Mouse (Mus musculus): ENCODE measurements around the gene Swap70.

Gene Swap70

DNA sequence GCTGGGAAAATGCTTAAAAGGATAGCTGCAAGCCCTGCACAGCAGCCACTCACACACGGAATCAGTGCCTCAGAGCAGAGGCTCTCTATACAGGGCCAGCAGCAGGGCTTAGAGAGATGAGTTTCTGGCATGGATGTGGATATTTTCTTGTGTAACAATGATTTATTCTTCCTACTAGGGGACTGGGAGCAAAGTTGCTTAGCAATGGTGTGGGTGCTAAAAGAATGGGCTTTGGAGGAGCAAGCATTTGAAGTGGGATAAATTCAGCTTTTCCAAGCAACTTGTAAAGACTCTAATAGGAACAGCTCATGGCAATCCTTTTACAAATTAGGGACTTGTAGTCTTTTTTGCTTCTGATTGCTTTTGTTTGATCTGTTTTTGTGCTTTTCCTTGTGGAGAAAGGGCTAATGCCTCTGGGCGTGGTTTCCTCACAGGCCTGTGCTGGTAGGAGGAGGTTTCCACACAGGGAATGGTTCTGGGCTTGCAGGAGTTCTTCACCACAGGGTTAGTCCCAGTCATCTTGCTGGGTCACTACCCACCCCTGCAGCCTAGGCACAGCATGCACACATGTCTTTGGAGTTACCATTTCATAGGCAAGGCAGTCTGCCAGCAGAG lies 16.4 kb downstream of the Swap70 start:
- no peak for DNase-seq (ENCODE audit: low spot score)

DNA sequence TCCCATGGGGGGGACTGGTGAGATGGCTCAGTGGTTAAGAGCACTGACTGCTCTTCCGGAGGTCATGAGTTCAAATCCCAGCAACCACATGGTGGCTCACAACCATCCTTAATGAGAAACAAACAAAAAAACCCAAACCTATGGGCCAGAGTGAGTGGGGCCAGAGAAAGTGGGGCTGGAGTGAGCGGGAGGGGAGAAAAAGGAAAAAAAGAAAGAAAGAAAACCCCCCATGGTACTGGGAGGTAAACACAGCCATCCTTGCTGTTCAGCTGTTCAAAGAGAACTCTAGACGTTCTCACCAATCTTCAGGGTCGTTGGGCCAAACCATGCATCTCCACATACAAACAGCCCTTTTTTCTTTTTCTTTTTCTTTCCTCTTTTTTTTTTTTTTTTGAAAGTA lies 18.1 kb downstream of the Swap70 start:
- DNase-seq (ENCODE audit: low spot score) = no peak

- DNase-seq (ENCODE audit: low spot score) = no peak
Measured at GRCm38 (mm10) chr7:110241472-110242289, 20.2 kb downstream of the Swap70 start.

DNA sequence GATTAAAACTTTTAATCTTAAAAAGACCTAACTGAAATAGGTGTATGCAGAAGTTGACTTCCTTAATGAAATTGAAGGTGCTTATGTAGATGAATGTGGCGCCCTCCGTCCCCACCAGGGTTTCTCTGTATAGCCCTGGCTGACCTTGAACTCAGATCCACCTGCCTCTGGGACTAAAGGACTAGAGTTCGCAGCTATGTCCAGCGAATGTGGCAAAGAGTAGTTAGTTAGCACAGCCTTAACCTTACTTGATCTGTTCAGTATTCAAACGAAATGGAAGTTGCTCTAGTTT lies 20.7 kb downstream of the Swap70 start:
- no peak for DNase-seq (ENCODE audit: low spot score)

DNA sequence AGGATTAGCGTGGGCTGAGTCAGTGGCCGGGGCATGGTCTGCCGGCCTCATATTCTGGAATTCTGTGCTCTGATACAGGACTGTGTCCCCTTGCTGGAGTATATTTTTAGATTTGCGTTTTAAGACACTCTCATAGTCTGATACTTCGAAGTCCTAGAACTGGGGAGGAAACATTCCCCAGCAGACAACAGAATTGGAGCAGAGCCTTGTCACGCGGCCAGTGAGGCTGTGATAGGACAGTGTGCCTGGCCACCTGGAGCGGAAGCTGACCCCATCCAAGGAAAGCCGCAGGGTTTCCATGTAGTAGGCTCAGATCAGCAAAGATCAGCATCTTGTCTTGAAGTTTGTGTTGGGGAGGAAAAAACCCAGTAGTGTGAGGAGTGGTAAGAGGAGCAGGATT lies 23.6 kb downstream of the Swap70 start:
- DNase-seq (ENCODE audit: low spot score) = no peak

- no peak for DNase-seq (ENCODE audit: low spot score)
Measured at GRCm38 (mm10) chr7:110246526-110246925, 25.0 kb downstream of the Swap70 start.

DNA sequence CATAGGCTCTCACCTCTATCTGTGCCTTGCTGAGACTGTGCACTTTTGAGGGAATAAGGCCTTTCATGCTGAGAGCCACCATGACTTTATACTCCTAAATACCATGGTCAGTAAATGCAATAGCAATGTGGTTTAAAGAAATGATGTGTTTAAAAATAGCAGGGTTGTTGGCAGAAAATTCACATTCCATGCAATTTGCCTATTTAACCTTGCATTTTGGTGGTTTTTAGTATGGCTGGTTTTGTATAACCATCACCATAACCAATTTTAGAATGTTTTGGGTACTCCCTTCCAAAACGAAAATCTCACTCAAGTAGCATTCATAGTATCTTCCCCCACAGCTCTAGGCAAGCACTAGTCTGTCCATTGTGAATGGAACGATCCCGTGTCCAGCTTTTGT lies 26.3 kb downstream of the Swap70 start:
- no peak for DNase-seq (ENCODE audit: low spot score)

DNA sequence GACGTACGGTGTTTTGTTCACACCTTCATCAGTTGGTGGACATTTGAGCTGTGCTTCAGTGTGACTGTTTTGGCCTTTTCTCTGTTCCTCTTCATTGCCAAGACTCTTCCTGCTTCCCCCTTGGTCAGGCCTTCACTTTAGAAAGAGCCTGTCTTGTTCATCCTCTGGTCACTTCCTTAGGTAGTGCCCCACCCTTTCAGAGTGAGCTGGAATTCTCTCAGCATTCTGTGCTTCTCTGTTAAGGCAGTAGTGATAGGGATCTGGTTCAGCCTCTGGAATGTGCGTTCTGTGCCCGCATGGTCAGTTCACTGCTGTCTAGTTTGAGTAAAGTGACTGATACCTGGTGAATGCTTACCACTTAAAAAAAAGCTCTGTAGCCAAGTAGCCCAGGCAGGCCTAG lies 27.2 kb downstream of the Swap70 start:
- DNase-seq (ENCODE audit: low spot score) = no peak

- DNase-seq (ENCODE audit: low spot score) = no peak
Measured at GRCm38 (mm10) chr7:110253861-110254260, 32.4 kb downstream of the Swap70 start.

GRCm38 (mm10) chr7:110254395-110254794 lies 32.9 kb downstream of the Swap70 start:
- no peak for DNase-seq (ENCODE audit: low spot score)

GRCm38 (mm10) chr7:110257059-110257458 lies 35.5 kb downstream of the Swap70 start:
- DNase-seq (ENCODE audit: low spot score) = no peak

DNA sequence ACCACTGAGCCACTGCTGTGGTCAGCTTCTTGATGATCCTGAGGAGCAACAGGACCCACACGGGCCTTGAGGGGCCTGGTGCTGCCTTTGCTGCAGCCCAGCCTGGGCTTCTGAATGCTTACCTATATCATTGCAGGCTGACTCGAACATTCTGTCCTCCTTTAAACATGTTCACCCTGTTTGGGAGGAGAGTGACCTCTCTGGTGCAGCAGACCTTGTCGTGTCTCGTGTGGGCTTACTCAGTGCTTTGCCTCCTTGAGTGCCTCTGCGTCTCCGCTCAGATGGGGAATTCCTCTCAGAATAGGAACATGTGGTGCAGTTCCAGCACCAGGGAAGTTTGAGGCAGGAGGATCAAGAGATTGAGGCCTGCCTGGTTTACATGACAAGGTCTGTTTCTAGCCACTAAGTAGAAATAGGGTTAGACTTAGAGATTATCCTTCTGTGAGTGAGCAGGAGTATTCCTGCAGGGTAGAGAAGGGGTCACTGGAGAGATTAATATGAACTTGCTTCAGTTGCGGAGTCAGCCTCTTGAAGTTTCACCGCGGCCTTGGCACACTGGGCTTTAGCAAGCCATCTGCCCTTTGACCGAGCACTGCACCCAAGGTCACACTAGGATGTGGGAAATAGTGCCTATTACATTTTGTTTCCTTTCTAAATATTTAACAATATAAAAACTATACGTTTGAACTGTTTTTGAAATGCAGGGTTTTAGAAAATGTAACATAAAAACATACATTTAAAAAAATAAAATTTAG lies 36.9 kb downstream of the Swap70 start:
- no peak for DNase-seq (ENCODE audit: low spot score)

- DNase-seq (ENCODE audit: low spot score) = no peak
Measured at GRCm38 (mm10) chr7:110259966-110260711, 38.6 kb downstream of the Swap70 start.

GRCm38 (mm10) chr7:110261807-110262206 lies 40.3 kb downstream of the Swap70 start:
- DNase-seq (ENCODE audit: low spot score) = no peak

GRCm38 (mm10) chr7:110262661-110263060 lies 41.1 kb downstream of the Swap70 start:
- no peak for DNase-seq (ENCODE audit: low spot score)

DNA sequence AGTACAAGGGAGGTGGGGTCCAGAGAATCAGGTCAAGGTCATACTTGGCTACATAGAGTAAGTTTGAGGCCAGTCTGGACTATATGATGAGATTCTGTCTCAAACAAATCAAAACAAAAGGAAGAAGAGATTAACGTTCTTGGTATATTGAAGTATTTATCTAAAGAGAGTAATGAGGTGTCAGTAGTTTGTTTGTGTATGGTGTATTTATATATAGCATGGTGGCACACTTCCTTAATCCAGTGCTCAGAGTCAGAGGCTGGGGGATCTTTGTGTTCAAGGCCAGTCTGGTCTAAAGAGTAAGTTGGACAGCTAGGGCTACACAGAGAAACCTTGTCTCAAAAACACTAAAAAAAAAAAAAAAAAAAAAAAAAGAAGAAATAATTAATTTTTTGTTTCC lies 42.0 kb downstream of the Swap70 start:
- DNase-seq (ENCODE audit: low spot score) = no peak

- DNase-seq (ENCODE audit: low spot score) = peak; percentile 75
Measured at GRCm38 (mm10) chr7:110265796-110266195, 44.3 kb downstream of the Swap70 start.

DNA sequence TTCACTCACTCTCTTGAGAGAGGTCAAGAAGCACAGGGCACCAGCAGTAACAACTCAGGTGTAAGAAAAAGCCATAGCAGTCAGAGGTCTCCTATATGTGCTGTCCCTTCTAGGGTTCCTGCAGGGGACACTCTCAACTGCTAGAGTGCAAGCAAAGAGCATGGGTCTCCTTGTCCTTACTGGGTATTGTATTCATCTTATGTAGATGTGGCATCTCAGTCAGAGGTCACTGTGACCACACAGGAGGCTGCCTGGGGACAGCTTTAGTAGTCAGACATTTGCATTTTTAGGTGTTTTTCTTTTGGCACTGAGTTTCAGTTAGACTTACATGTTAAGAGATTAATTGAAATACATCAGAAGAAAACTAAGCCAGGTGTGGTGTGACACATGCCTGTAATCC lies 45.5 kb downstream of the Swap70 start:
- DNase-seq (ENCODE audit: low spot score) = no peak

DNA sequence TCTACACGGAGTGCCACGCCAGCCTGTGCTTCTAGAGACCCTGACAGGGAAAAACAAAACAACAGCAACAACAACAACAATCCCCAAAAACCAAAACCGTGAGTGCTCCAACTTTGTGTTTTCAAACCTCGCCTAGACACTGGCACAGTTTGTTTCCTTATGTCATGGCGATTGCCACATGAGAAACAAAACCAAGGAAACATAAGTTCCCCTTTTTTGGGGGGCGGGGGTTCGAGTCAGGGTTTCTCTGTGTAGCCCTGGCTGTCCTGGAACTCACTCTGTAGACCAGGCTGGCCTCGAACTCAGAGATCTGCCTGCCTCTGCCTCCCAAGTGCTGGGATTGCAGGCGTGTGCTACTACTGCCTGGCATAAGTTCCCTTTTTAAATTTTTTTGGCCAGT lies 46.5 kb downstream of the Swap70 start:
- no peak for DNase-seq (ENCODE audit: low spot score)

DNA sequence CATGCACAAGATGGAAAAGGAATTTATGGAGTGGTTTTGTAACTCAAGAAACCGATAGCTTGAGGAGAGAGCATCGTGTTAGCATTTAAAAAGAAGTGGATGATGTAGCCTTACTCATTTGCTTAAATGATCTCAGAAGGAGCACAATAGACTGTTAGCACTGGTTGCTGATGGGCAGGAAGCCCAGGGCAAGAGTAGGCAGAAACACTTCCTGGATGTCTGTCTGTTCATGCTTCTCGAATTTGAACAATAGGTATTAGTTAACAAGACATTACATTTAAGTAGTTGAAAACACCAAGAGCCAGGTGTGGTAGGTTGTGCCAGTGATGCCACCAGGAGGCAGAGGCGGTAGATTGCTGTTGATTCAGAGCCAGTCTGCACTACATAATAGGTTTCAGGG lies 47.0 kb downstream of the Swap70 start:
- no peak for DNase-seq (ENCODE audit: low spot score)

- no peak for DNase-seq (ENCODE audit: low spot score)
Measured at GRCm38 (mm10) chr7:110269777-110270176, 48.3 kb downstream of the Swap70 start.

- no peak for DNase-seq (ENCODE audit: low spot score)
Measured at GRCm38 (mm10) chr7:110270455-110270854, 48.9 kb downstream of the Swap70 start.

DNA sequence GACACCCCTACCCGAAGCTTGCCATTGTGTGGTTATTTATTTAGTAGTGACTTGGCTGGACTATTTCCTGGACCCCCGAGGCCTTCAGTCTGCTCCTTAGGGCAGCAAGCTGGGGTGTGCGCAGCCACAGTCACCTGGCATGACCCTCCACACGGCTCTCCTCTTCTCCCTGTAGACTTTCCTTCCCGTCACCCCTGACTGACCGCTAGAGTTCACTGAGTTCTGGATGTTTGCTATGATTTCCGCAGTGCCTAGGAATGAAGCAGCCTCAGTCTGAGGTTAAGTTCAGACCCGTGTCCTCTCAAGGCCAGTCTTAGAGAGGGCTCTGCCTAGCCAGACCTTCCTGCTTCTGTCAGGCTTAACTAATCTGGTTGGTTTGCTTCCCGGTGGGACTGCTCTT lies 50.3 kb downstream of the Swap70 start:
- DNase-seq (ENCODE audit: low spot score) = no peak
